Mouse (Mus musculus) olfactory bulb, adult 2 months (tissue): ENCODE data around the gene Ube4b.

Experiments
- CTCF ChIP-seq: fragments of 200-500 bp; IDR thresholded peaks from 2 replicates; pipeline ENCODE4 v1.5.1; 2012; ENCODE audit warnings: low read depth, mild to moderate bottlenecking, low read length, moderate library complexity; ENCODE audit not compliant: insufficient read depth
- POLR2A ChIP-seq: fragments of 200-500 bp; IDR thresholded peaks from 2 replicates; pipeline ENCODE4 v1.6.1; 2012; ENCODE audit warnings: mild to moderate bottlenecking, low read depth, low read length, moderate library complexity; ENCODE audit not compliant: insufficient read depth

- TF ChIP-seq CTCF, result no peak
- no peak for TF ChIP-seq POLR2A
Observed at GRCm38 (mm10) chr4:149457831-149458430, 31.4 kb upstream of the Ube4b start.
